Mouse (Mus musculus): Measurements from ENCODE around the gene Gm7534. TPM values are rescaled to one million over a fixed set of nuclear protein-coding genes. Genes with fewer than 3 reads are reported as not detected.
"Not testable (repeated sequence)": the region's sequence is repeated elsewhere in the genome, so short reads cannot be mapped to it uniquely, and the experiment has no call there.

The Gm7534 gene
- polyA plus RNA-seq, 1 experiment from 2014 or later: not detected

GRCm38 (mm10) chr4:134165024-134165423 is 37.8 kb downstream of the Gm7534 start:
- WGBS: 50% methylated on average over 6 of the region's 6 CpGs
- no peak overlapping the region for H3K9ac ChIP-seq (ENCODE audit: low read length)
- no peak overlapping the region for H3K4me2 ChIP-seq (replicated peaks; ENCODE audit: low read depth)
- H3K36me3 ChIP-seq (ENCODE audit: control insufficient read depth, insufficient read depth, low read length): no peaks in the 10 kb centered on the region
- H3K9me3 ChIP-seq (ENCODE audit: control insufficient read depth, low read length): no peaks in the 10 kb centered on the region
- ATAC-seq (ENCODE audit: low FRiP score, low TSS enrichment) (peak; percentile 72), DNase-seq (ENCODE audit: low spot score) (peak; percentile 50)
- peak overlapping the region; percentile 49; the same call in 1 of the 2 replicates for H3K27ac ChIP-seq (replicated peaks)
- H3K4me1 ChIP-seq (replicated peaks; ENCODE audit: control insufficient read depth, insufficient read depth): no peaks in the 10 kb centered on the region
- TF ChIP-seq CTCF (IDR thresholded peaks at IDR 0.05; ENCODE audit: low read depth): no peak
- no peak for TF ChIP-seq EP300 (optimal IDR thresholded peaks at IDR 0.05)
- no peaks in the 10 kb centered on the region for H3K27me3 ChIP-seq (ENCODE audit: control insufficient read depth, insufficient read depth, low read length)
- H3K4me3 ChIP-seq (ENCODE audit: low read depth, low read length): no peak overlapping the region

- 67% methylated on average over 3 of the region's 6 CpGs for WGBS
- Histone ChIP-seq H3K36me3 (ENCODE audit: control insufficient read depth, insufficient read depth, low read length) (no peaks in the 10 kb centered on the region), H3K9me3 (ENCODE audit: control insufficient read depth, low read length) (no peaks in the 10 kb centered on the region), H3K4me3 (ENCODE audit: low read depth, low read length) (no peak overlapping the region), H3K4me2 (replicated peaks; ENCODE audit: low read depth) (no peak overlapping the region), H3K9ac (ENCODE audit: low read length) (no peak overlapping the region), H3K4me1 (replicated peaks; ENCODE audit: control insufficient read depth, insufficient read depth) (no peaks in the 10 kb centered on the region), H3K27ac (replicated peaks) (peak overlapping the region; percentile 49; the same call in 1 of the 2 replicates), H3K27me3 (ENCODE audit: control insufficient read depth, insufficient read depth, low read length) (no peaks in the 10 kb centered on the region)
- DNase-seq (ENCODE audit: low spot score) (no peak), ATAC-seq (ENCODE audit: low FRiP score, low TSS enrichment) (peak; percentile 40)
- TF ChIP-seq CTCF (IDR thresholded peaks at IDR 0.05; ENCODE audit: low read depth) (no peak), EP300 (optimal IDR thresholded peaks at IDR 0.05) (no peak)
Measured at GRCm38 (mm10) chr4:134164591-134164990, 38.2 kb downstream of the Gm7534 start.

GRCm38 (mm10) chr4:134160071-134160470 is 42.7 kb downstream of the Gm7534 start:
- not testable (repeated sequence) for H3K36me3 ChIP-seq (ENCODE audit: control insufficient read depth, insufficient read depth, low read length); H3K27ac ChIP-seq (replicated peaks); H3K27me3 ChIP-seq (ENCODE audit: control insufficient read depth, insufficient read depth, low read length); H3K9me3 ChIP-seq (ENCODE audit: control insufficient read depth, low read length); ATAC-seq (ENCODE audit: low FRiP score, low TSS enrichment); H3K4me1 ChIP-seq (replicated peaks; ENCODE audit: control insufficient read depth, insufficient read depth)
- peak overlapping the region; percentile 23; the same call in 1 of the 2 replicates for H3K4me2 ChIP-seq (replicated peaks; ENCODE audit: low read depth)
- H3K4me3 ChIP-seq (ENCODE audit: low read depth, low read length): peak overlapping the region; percentile 49
- 5% methylated on average over 25 of the region's 30 CpGs for WGBS
- peak; percentile 64 for DNase-seq (ENCODE audit: low spot score)
- H3K9ac ChIP-seq (ENCODE audit: low read length): peak overlapping the region; percentile 59

GRCm38 (mm10) chr4:134158774-134159173 is 44.0 kb downstream of the Gm7534 start:
- Histone ChIP-seq H3K4me2 (replicated peaks; ENCODE audit: low read depth) (no peak overlapping the region), H3K9ac (ENCODE audit: low read length) (no peak overlapping the region), H3K4me3 (ENCODE audit: low read depth, low read length) (no peak overlapping the region), H3K4me1 (replicated peaks; ENCODE audit: control insufficient read depth, insufficient read depth) (no peaks in the 10 kb centered on the region), H3K36me3 (ENCODE audit: control insufficient read depth, insufficient read depth, low read length) (no peaks in the 10 kb centered on the region), H3K9me3 (ENCODE audit: control insufficient read depth, low read length) (no peaks in the 10 kb centered on the region), H3K27me3 (ENCODE audit: control insufficient read depth, insufficient read depth, low read length) (no peaks in the 10 kb centered on the region), H3K27ac (replicated peaks) (no peak overlapping the region; the same call in 1 of the 2 replicates)
- 88% methylated on average over 6 of the region's 6 CpGs for WGBS
- no peak for TF ChIP-seq EP300 (optimal IDR thresholded peaks at IDR 0.05)
- no peak for DNase-seq (ENCODE audit: low spot score)
- peak; percentile 67; the same call in 1 of the 2 replicates for ATAC-seq (ENCODE audit: low FRiP score, low TSS enrichment)

- Histone ChIP-seq H3K27me3 (ENCODE audit: control insufficient read depth, insufficient read depth, low read length) (no peaks in the 10 kb centered on the region), H3K9ac (ENCODE audit: low read length) (no peak overlapping the region)
Measured at GRCm38 (mm10) chr4:134157558-134157957, 45.2 kb downstream of the Gm7534 start.

GRCm38 (mm10) chr4:134156744-134157143 is 46.1 kb downstream of the Gm7534 start:
- Histone ChIP-seq H3K36me3 (ENCODE audit: control insufficient read depth, insufficient read depth, low read length) (no peaks in the 10 kb centered on the region; the same call in 1 of the 2 replicates), H3K4me3 (ENCODE audit: low read depth, low read length) (no peak overlapping the region), H3K9ac (ENCODE audit: low read length) (no peak overlapping the region), H3K27me3 (ENCODE audit: control insufficient read depth, insufficient read depth, low read length) (no peaks in the 10 kb centered on the region), H3K4me1 (replicated peaks; ENCODE audit: control insufficient read depth, insufficient read depth) (no peaks in the 10 kb centered on the region), H3K27ac (replicated peaks) (no peak overlapping the region), H3K9me3 (ENCODE audit: control insufficient read depth, low read length) (no peaks in the 10 kb centered on the region), H3K4me2 (replicated peaks; ENCODE audit: low read depth) (no peak overlapping the region)
- ATAC-seq (ENCODE audit: low FRiP score, low TSS enrichment): peak; percentile 76
- WGBS: 33% methylated on average over 8 of the region's 8 CpGs
- peak; percentile 54 for DNase-seq (ENCODE audit: low spot score)
- TF ChIP-seq CTCF (IDR thresholded peaks at IDR 0.05; ENCODE audit: low read depth) (no peak), EP300 (optimal IDR thresholded peaks at IDR 0.05) (no peak)

More at GRCm38 (mm10) chr4:134157558-134157957, 45.2 kb downstream of the Gm7534 start:
- no peak overlapping the region for H3K4me2 ChIP-seq (replicated peaks; ENCODE audit: low read depth)
- ATAC-seq (ENCODE audit: low FRiP score, low TSS enrichment): 0 out of 2 replicates have a peak, but pooled peaks have one; percentile 51
- no peaks in the 10 kb centered on the region for H3K4me1 ChIP-seq (replicated peaks; ENCODE audit: control insufficient read depth, insufficient read depth)
- peak; percentile 12 for DNase-seq (ENCODE audit: low spot score)
- WGBS: 77% methylated on average over 2 of the region's 2 CpGs
- H3K27ac ChIP-seq (replicated peaks): no peak overlapping the region
- no peaks in the 10 kb centered on the region for H3K36me3 ChIP-seq (ENCODE audit: control insufficient read depth, insufficient read depth, low read length)
- no peaks in the 10 kb centered on the region for H3K9me3 ChIP-seq (ENCODE audit: control insufficient read depth, low read length)
- no peak overlapping the region for H3K4me3 ChIP-seq (ENCODE audit: low read depth, low read length)
- TF ChIP-seq CTCF (IDR thresholded peaks at IDR 0.05; ENCODE audit: low read depth) (no peak), EP300 (optimal IDR thresholded peaks at IDR 0.05) (no peak)

Data from stomach, postnatal 0 days (tissue).